Mouse (Mus musculus) lung, embryonic 16.5 days (tissue): ENCODE data around the gene Nek10. TPM values are rescaled to one million over a fixed set of nuclear protein-coding genes. Genes with fewer than 3 reads are reported as not detected.
"Not testable (repeated sequence)": the region's sequence is repeated elsewhere in the genome, so short reads cannot be mapped to it uniquely, and the experiment has no call there.

Experiments
- ATAC-seq: fragments of 200-750 bp; cut with Nextera tagmentation; 2 replicates; pipeline ENCODE4 v1.8.0; 2017; ENCODE audit warnings: low read depth, mild to moderate bottlenecking, moderate library complexity
- H3K27ac ChIP-seq: fragments of 300-500 bp; sonication (generic); 2 replicates; pipeline ENCODE4 v1.5.1; 2014; ENCODE audit warnings: mild to moderate bottlenecking, control low read depth, low read length
- H3K27me3 ChIP-seq: fragments of 300-500 bp; sonication (generic); 2 replicates; pipeline ENCODE4 v1.6.1; 2014; ENCODE audit warnings: low read depth, low read length, mixed read lengths; ENCODE audit not compliant: control insufficient read depth, insufficient read depth
- H3K36me3 ChIP-seq: fragments of 300-500 bp; sonication (generic); 2 replicates; pipeline ENCODE4 v1.6.1; 2014; ENCODE audit warnings: low read length; ENCODE audit not compliant: control insufficient read depth, insufficient read depth
- H3K4me1 ChIP-seq: fragments of 300-500 bp; sonication (generic); replicated peaks from 2 replicates; pipeline ENCODE4 v1.6.1; 2014; ENCODE audit warnings: low read length, mixed read lengths; ENCODE audit not compliant: control insufficient read depth, insufficient read depth
- H3K4me2 ChIP-seq: fragments of 300-500 bp; sonication (generic); 2 replicates; pipeline ENCODE4 v1.6.1; 2014; ENCODE audit warnings: low read depth, low read length, control low read depth
- H3K4me3 ChIP-seq: fragments of 300-500 bp; sonication (generic); 2 replicates; pipeline ENCODE4 v1.5.1; 2014; ENCODE audit warnings: mild to moderate bottlenecking, low read length, control low read depth
- H3K9ac ChIP-seq: fragments of 300-500 bp; sonication (generic); 2 replicates; pipeline ENCODE4 v1.6.1; 2014; ENCODE audit warnings: low read length, control low read depth
- H3K9me3 ChIP-seq: fragments of 300-500 bp; sonication (generic); 2 replicates; pipeline ENCODE4 v1.6.1; 2016; ENCODE audit warnings: low read length; ENCODE audit not compliant: control insufficient read depth
- WGBS: fragments of 180-500 bp; shearing (Covaris S2); extraction: QIAGEN DNeasy Blood & Tissue Kit; methylation state at CpG from one replicate; pipeline ENCODE4 v1.1.7; 2014; 5-methylcytosine and 5-hydroxymethylcytosine counted together
- polyA plus RNA-seq: library from polyadenylated mRNA; unstranded; fragments of >200 nt; fragmentation: Nextera tagmentation; extraction: Ambion mirVana; gene quantifications from 2 replicates; pipeline ENCODE4 v1.2.1, GENCODE M21; 2015

Nek10 gene
- 0.33 and 0.39 TPM in 2 replicates for polyA plus RNA-seq

DNA sequence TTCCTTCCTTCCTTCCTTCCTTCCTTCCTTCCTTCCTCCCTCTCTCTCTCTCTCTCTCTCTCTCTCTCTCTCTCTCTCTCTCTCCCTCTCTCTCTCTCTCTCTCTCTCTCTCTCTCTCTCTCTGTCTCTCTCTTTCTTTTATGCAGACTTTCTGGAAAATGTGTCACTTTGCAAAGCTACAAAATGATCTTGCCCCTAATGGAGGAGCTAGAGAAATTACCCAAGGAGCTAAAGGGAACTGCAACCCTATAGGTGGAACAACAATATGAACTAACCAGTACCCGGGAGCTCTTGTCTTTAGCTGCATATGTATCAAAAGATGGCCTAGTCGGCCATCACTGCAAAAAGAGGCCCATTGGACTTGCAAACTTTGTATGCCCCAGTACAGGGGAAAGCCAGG is at the start of gene Nek10:
TSS of gene Nek10 (plus strand) at position 301 of the 400 bp plus-strand sequence.
- not testable (repeated sequence) for H3K27me3 ChIP-seq, H3K4me1 ChIP-seq, H3K36me3 ChIP-seq, H3K9me3 ChIP-seq, H3K4me3 ChIP-seq, H3K27ac ChIP-seq, H3K9ac ChIP-seq, ATAC-seq, H3K4me2 ChIP-seq
- no CpG with 5 or more reads among the region's 2 CpGs for WGBS

DNA sequence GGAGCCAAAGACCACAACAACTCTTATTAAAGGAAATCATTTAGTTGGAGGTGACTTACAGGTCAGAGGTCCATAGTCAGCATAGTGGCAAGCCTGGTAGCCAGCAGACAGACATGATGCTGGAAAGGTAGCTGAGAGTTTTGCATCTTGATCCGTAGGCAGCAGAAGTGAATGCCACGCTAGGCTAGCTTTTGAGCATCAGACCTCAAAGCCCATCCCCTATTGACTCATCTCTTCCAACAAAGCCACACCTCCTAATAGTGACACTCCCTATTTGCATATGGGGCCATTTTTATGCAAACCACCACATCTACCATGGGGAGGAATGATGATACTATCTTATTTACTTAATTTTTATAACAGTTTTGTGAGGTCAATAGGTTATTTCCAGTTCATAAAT is 22.0 kb upstream of the Nek10 start:
- WGBS = 93% methylated on average over 2 of the region's 2 CpGs
- Histone ChIP-seq H3K27ac (no peak overlapping the region), H3K36me3 (peaks cover 9% of the 10 kb centered on the region), H3K4me1 (no peaks in the 10 kb centered on the region), H3K9me3 (no peaks in the 10 kb centered on the region), H3K4me2 (no peak overlapping the region), H3K4me3 (no peak overlapping the region), H3K9ac (no peak overlapping the region), H3K27me3 (no peaks in the 10 kb centered on the region)
- no peak for ATAC-seq

DNA sequence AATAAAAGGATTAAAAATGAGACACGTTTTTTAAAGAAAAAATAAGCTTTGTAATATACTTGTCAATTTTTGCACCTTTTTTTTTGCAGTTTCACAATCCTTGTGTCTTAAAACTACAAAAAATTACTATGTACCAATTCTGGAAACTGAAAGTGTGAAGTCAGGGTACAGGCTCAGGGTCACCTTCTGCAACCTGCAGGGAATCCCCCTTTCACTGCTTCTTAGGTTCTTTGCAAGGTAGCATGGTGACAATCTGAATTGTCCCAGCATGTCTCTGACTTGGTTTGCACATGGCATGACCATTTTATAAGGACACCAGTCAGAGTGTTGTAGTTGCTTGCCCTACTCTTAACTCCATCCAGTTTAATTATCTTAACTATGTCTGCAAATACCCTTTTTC is 19.0 kb upstream of the Nek10 start:
- H3K27me3 ChIP-seq = no peaks in the 10 kb centered on the region
- peaks cover 15% of the 10 kb centered on the region for H3K36me3 ChIP-seq
- H3K4me2 ChIP-seq = no peak overlapping the region
- ATAC-seq = no peak
- no peak overlapping the region for H3K9ac ChIP-seq
- no peaks in the 10 kb centered on the region for H3K9me3 ChIP-seq
- H3K27ac ChIP-seq = no peak overlapping the region
- H3K4me1 ChIP-seq = no peaks in the 10 kb centered on the region
- H3K4me3 ChIP-seq = no peak overlapping the region
- WGBS = 80% methylated on average over 1 of the region's 1 CpGs

DNA sequence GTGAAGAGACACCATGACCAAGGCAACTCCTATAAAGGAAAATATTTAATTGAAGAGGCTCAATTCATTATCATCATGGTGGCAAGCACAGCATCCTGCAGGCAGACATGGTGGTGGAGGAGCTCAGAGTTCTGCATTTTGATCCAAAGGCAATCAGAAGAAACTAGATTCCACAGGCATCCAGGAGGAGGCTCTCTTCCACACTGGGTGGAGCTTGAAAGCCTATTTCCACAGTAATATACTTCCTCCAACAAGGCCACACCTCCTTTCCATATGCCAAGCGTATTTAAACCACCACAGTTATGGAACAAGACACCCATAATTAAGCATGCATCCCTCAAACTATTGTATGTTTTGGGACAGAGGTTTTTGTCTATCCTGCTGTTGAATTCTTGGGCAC is 16.2 kb upstream of the Nek10 start:
- H3K27me3 ChIP-seq = no peaks in the 10 kb centered on the region
- no peak overlapping the region for H3K9ac ChIP-seq
- H3K4me2 ChIP-seq = no peak overlapping the region
- H3K9me3 ChIP-seq = no peaks in the 10 kb centered on the region
- no peak overlapping the region for H3K27ac ChIP-seq
- peaks cover 14% of the 10 kb centered on the region for H3K36me3 ChIP-seq
- H3K4me1 ChIP-seq = no peaks in the 10 kb centered on the region
- WGBS = 81% methylated on average over 1 of the region's 1 CpGs
- no peak for ATAC-seq
- H3K4me3 ChIP-seq = no peak overlapping the region

DNA sequence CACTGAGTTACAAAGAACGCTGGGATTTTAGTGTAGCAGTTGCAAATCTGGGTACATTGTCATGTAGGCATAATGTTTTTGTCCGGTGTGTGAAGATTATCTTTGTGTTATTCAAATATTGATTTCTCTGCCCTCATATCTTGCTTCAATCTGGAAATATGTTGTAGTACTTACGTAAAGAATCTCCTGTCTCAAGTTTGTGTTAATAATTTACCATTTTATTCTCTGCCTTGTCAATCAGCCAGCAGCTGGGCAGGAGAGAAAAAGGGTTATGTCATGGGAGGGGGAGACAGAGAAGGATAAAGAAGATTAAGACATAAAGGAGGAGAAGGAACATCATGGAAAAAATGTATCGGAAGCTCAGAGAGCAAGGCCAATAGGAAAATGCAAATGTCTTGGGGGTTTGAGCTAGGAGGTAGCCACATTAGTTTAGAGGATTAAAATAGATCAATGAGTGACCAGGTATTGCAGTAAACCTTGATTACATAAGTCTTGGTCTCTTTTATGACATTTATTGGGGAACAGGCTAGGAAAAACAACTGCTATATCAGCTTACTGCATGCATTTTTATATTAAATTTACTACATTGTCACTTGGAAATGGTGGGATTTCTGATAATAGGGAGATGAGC is 13.3 kb upstream of the Nek10 start:
- Histone ChIP-seq H3K27ac (no peak overlapping the region), H3K36me3 (peaks cover 14% of the 10 kb centered on the region), H3K4me2 (no peak overlapping the region), H3K9me3 (no peaks in the 10 kb centered on the region), H3K27me3 (no peaks in the 10 kb centered on the region), H3K9ac (no peak overlapping the region), H3K4me1 (no peaks in the 10 kb centered on the region), H3K4me3 (no peak overlapping the region)
- no peak for ATAC-seq
- 78% methylated on average over 4 of the region's 4 CpGs for WGBS

DNA sequence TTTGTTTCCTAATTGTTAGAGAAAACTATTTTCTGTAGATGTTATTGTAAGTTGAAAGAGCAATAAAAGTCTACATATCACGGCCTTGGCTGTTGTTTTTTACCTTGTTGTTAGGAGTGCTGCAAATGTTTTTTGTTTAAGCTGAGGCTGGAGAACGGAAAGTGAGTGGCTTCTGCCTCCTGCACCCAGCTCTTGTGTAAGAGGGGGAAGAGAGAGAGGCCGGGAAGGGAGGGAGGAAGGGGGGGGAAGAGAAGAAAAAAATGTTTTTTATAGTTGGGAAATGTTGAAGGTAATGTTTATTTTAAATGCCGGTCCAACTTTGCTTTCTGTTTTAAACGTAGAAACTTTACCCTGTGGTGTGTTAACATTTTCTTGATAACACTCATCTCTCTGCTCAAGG is 3.4 kb upstream of the Nek10 start:
- WGBS = 59% methylated on average over 5 of the region's 5 CpGs
- Histone ChIP-seq H3K27ac (no peak overlapping the region), H3K4me1 (no peaks in the 10 kb centered on the region), H3K4me2 (no peak overlapping the region), H3K4me3 (no peak overlapping the region), H3K9ac (no peak overlapping the region), H3K9me3 (no peaks in the 10 kb centered on the region), H3K36me3 (no peaks in the 10 kb centered on the region), H3K27me3 (no peaks in the 10 kb centered on the region)
- no peak for ATAC-seq

DNA sequence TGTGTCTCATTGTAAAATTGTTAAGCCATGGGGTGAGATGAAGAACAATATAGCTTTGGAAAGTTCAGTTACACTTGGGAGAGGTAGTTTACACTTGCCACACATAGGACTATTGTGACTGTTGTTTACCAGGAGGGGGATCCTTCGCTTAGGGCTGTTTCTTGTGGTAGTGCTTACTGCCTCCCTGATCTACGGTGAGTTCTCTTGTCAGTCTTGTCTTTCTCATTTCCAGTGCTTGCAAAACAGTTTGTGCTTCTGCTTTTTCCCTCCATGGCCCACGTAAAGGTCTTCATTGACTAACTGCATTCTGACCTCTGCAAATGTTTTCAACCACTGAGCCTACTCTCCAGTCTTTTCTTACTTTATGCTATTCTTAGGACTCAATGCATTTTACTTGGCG is 2.9 kb upstream of the Nek10 start:
- H3K9me3 ChIP-seq = no peaks in the 10 kb centered on the region
- no peak overlapping the region for H3K4me2 ChIP-seq
- H3K36me3 ChIP-seq = no peaks in the 10 kb centered on the region
- WGBS = 92% methylated on average over 4 of the region's 4 CpGs
- no peaks in the 10 kb centered on the region for H3K4me1 ChIP-seq
- H3K27ac ChIP-seq = no peak overlapping the region
- H3K27me3 ChIP-seq = no peaks in the 10 kb centered on the region
- no peak overlapping the region for H3K4me3 ChIP-seq
- no peak for ATAC-seq
- no peak overlapping the region for H3K9ac ChIP-seq

DNA sequence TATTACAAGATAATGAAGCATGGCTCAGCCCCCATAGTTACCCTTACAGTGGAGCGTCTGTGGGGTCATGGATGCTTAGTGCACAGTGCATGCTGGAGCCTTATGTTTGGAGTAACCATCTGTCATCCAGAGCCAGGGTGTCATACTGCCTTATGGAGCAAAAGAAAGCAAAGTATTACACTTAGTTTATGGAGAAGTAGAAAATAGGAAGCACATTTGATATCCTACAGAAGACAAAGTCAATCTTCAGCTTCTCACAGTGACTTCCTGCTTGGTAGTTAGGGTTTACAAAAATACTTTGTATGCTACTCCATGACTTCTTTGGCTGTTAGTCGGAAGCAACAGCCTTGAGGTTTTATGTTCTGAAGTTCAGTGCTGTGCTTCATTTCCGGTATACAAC is 2.4 kb upstream of the Nek10 start:
- no peak for ATAC-seq
- Histone ChIP-seq H3K4me3 (no peak overlapping the region), H3K9me3 (no peaks in the 10 kb centered on the region), H3K27me3 (no peaks in the 10 kb centered on the region), H3K9ac (no peak overlapping the region), H3K4me1 (no peaks in the 10 kb centered on the region), H3K36me3 (no peaks in the 10 kb centered on the region), H3K27ac (no peak overlapping the region), H3K4me2 (no peak overlapping the region)
- WGBS = 84% methylated on average over 3 of the region's 3 CpGs

DNA sequence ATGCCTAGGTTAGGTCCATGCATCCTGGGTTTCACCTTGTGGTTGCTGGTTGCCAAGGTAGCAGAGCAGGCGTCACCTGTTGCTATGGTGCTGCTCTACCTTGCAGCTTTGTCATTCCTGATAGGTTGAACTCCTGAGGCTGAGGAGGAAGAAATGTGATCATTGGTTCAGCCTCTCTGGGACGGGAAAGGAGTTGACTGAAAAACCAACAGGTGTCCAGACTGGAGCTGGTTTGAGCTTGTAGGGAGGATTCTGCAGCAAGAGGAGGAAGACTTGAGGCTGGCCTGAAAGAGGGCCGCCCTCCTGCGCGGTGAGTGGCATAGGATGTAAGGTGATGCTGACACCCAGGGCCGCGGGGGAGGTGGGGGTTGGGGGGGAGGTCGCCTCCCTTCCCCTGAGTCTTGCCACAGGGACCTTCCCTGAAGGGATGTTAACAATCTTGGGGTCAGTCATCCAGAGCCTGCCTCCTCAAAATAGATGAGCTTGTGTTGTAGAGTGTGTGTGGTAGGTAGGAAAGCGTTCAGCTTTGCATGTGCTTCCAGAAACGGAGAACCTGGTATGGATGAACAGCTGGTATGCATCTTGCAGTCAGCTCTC is 804 bp downstream of the Nek10 start:
- 14% methylated on average over 10 of the region's 10 CpGs for WGBS
- H3K4me3 ChIP-seq = no peak overlapping the region
- H3K36me3 ChIP-seq = no peaks in the 10 kb centered on the region
- no peaks in the 10 kb centered on the region for H3K4me1 ChIP-seq
- H3K4me2 ChIP-seq = no peak overlapping the region
- no peak overlapping the region for H3K9ac ChIP-seq
- no peak overlapping the region for H3K27ac ChIP-seq
- ATAC-seq = peak; percentile 49; the same call in 1 of the 2 replicates
- no peaks in the 10 kb centered on the region for H3K27me3 ChIP-seq
- no peaks in the 10 kb centered on the region for H3K9me3 ChIP-seq
